Mouse (Mus musculus): Measurements from ENCODE around the gene Fcrls. TPM values are rescaled to one million over a fixed set of nuclear protein-coding genes. Genes with fewer than 3 reads are reported as not detected.

The Fcrls gene
- polyA plus RNA-seq, 1 experiment from 2014 or later, result 4.1 TPM

GRCm38 (mm10) chr3:87240909-87241308 lies 22.6 kb downstream of the Fcrls start:
- H3K4me1 ChIP-seq (ENCODE audit: control insufficient read depth, insufficient read depth, low read length), result no peaks in the 10 kb centered on the region
- H3K4me3 ChIP-seq (ENCODE audit: low read length), result no peak overlapping the region
- no peak overlapping the region for H3K4me2 ChIP-seq (replicated peaks; ENCODE audit: low read depth, low read length)
- no peak for ATAC-seq (ENCODE audit: low FRiP score, low TSS enrichment)
- no peak overlapping the region for H3K9ac ChIP-seq (ENCODE audit: low read depth, low read length)
- H3K27ac ChIP-seq (ENCODE audit: low read depth, low read length), result no peak overlapping the region
- H3K27me3 ChIP-seq (ENCODE audit: control insufficient read depth, insufficient read depth, low read length), result no peaks in the 10 kb centered on the region
- H3K36me3 ChIP-seq (ENCODE audit: control insufficient read depth, insufficient read depth, low read length), result no peaks in the 10 kb centered on the region
- 81% methylated on average over 4 of the region's 4 CpGs for WGBS
- H3K9me3 ChIP-seq (ENCODE audit: control insufficient read depth, low read length), result no peaks in the 10 kb centered on the region

DNA sequence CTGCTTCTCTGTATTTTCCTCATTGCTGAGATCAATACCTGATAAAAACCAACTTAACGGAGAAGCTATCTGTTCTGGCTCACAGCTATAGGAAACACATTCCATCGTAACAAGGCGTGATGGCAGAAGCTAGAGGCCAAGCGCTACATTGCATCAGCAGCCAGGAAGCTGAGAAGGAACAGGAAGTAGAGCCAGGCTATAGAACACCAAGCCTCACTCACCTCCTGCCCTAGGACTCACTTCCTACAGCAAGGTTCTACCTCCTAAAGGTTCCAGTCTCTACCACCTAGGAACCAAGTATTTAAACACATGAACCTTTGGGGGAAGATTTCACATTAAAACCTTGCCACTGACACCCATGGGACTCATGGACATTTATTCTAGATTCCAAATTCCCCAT lies 39.9 kb downstream of the Fcrls start:
- Histone ChIP-seq H3K4me1 (ENCODE audit: control insufficient read depth, insufficient read depth, low read length) (no peaks in the 10 kb centered on the region), H3K9me3 (ENCODE audit: control insufficient read depth, low read length) (no peaks in the 10 kb centered on the region), H3K36me3 (ENCODE audit: control insufficient read depth, insufficient read depth, low read length) (no peaks in the 10 kb centered on the region), H3K27ac (ENCODE audit: low read depth, low read length) (no peak overlapping the region), H3K4me3 (ENCODE audit: low read length) (no peak overlapping the region), H3K27me3 (ENCODE audit: control insufficient read depth, insufficient read depth, low read length) (no peaks in the 10 kb centered on the region), H3K4me2 (replicated peaks; ENCODE audit: low read depth, low read length) (no peak overlapping the region), H3K9ac (ENCODE audit: low read depth, low read length) (no peak overlapping the region)
- ATAC-seq (ENCODE audit: low FRiP score, low TSS enrichment), result no peak
- WGBS, result 74% methylated on average over 4 of the region's 4 CpGs

DNA sequence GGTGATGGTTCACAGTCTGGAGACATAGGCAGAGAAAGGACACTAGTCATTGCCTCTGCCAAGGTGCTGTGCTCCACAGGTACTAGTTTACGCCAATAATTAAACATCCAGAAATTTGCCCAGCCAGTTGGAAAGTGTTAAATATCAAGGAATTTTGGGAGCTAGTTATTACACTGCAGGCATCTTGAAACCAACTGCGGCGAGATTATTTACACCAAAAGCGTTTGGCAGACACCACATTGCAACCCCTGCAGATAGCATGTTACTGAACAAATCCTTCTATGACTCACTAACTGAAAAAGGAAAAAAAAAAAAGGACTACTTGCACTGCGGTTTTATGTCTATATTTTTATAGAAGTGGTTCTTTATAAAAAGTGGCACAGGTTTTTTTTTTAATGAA lies 41.2 kb downstream of the Fcrls start:
- Histone ChIP-seq H3K27ac (ENCODE audit: low read depth, low read length) (no peak overlapping the region), H3K9me3 (ENCODE audit: control insufficient read depth, low read length) (no peaks in the 10 kb centered on the region), H3K4me1 (ENCODE audit: control insufficient read depth, insufficient read depth, low read length) (no peaks in the 10 kb centered on the region), H3K4me2 (replicated peaks; ENCODE audit: low read depth, low read length) (no peak overlapping the region), H3K36me3 (ENCODE audit: control insufficient read depth, insufficient read depth, low read length) (no peaks in the 10 kb centered on the region), H3K9ac (ENCODE audit: low read depth, low read length) (no peak overlapping the region), H3K4me3 (ENCODE audit: low read length) (no peak overlapping the region), H3K27me3 (ENCODE audit: control insufficient read depth, insufficient read depth, low read length) (no peaks in the 10 kb centered on the region)
- 91% methylated on average over 5 of the region's 5 CpGs for WGBS
- ATAC-seq (ENCODE audit: low FRiP score, low TSS enrichment), result no peak

DNA sequence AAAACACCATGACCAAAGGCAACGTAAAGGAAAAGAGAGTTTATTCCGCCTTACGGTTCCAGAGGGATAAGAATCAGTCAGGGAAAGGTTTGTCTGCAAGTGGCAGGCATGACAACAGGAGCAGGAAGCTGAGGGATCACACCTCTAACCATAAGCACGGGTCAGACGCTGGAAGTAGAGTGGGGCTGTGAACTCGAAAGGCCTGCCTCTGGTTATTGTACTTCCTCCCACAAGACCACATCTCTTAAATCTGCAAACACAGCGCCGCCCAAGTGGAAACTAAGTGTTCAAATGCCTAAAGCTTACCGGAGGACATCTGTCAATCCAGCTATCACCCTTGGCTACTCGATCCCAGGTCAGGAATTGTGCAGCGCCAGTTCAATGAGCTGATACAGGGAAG lies 48.4 kb downstream of the Fcrls start:
- H3K27ac ChIP-seq (ENCODE audit: low read depth, low read length), result no peak overlapping the region
- H3K4me2 ChIP-seq (replicated peaks; ENCODE audit: low read depth, low read length), result no peak overlapping the region
- no peak overlapping the region for H3K4me3 ChIP-seq (ENCODE audit: low read length)
- no peaks in the 10 kb centered on the region for H3K36me3 ChIP-seq (ENCODE audit: control insufficient read depth, insufficient read depth, low read length)
- 67% methylated on average over 11 of the region's 11 CpGs for WGBS
- no peaks in the 10 kb centered on the region for H3K4me1 ChIP-seq (ENCODE audit: control insufficient read depth, insufficient read depth, low read length)
- no peak overlapping the region for H3K9ac ChIP-seq (ENCODE audit: low read depth, low read length)
- no peaks in the 10 kb centered on the region for H3K9me3 ChIP-seq (ENCODE audit: control insufficient read depth, low read length)
- ATAC-seq (ENCODE audit: low FRiP score, low TSS enrichment), result no peak
- no peaks in the 10 kb centered on the region for H3K27me3 ChIP-seq (ENCODE audit: control insufficient read depth, insufficient read depth, low read length)

DNA sequence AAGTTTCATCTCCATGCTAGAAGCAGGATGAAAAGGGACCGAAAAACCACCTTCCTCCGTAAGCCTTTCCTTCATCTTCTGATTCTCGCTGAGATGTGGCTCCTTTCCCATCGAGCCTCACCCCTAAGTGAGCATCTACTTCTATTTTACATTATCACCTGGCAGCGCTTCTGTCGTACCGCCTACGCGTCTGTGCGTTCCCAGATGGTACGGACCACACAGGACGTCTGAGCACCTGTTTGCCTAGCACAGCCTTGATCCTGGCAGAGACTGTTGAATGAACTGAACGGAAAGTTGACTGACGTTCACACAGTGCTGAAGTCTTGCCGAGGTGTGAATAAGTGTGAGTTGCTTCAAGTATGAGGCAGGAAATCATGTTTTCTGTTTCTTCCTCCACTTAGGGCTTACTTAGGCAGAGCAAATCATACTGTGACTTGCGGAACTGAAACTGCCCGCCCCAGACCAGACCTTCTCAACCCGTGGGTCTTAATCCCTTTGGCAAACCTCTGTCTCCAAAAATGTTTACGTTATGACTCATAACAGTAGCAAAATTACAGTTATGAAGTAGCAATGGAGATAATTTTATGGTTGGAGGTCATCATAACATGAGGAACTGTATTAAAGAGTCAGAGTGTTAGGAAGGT lies 49.2 kb downstream of the Fcrls start:
- Histone ChIP-seq H3K27me3 (ENCODE audit: control insufficient read depth, insufficient read depth, low read length) (no peaks in the 10 kb centered on the region), H3K9me3 (ENCODE audit: control insufficient read depth, low read length) (no peaks in the 10 kb centered on the region), H3K4me3 (ENCODE audit: low read length) (no peak overlapping the region), H3K4me1 (ENCODE audit: control insufficient read depth, insufficient read depth, low read length) (no peaks in the 10 kb centered on the region), H3K4me2 (replicated peaks; ENCODE audit: low read depth, low read length) (no peak overlapping the region), H3K27ac (ENCODE audit: low read depth, low read length) (no peak overlapping the region), H3K9ac (ENCODE audit: low read depth, low read length) (no peak overlapping the region), H3K36me3 (ENCODE audit: control insufficient read depth, insufficient read depth, low read length) (no peaks in the 10 kb centered on the region)
- 91% methylated on average over 19 of the region's 19 CpGs for WGBS
- ATAC-seq (ENCODE audit: low FRiP score, low TSS enrichment), result no peak

- ATAC-seq (ENCODE audit: low FRiP score, low TSS enrichment), result no peak
- H3K36me3 ChIP-seq (ENCODE audit: control insufficient read depth, insufficient read depth, low read length), result no peaks in the 10 kb centered on the region
- H3K4me2 ChIP-seq (replicated peaks; ENCODE audit: low read depth, low read length), result no peak overlapping the region
- H3K9me3 ChIP-seq (ENCODE audit: control insufficient read depth, low read length), result no peaks in the 10 kb centered on the region
- no peak overlapping the region for H3K4me3 ChIP-seq (ENCODE audit: low read length)
- H3K27ac ChIP-seq (ENCODE audit: low read depth, low read length), result no peak overlapping the region
- WGBS, result 76% methylated on average over 5 of the region's 5 CpGs
- H3K9ac ChIP-seq (ENCODE audit: low read depth, low read length), result no peak overlapping the region
- H3K4me1 ChIP-seq (ENCODE audit: control insufficient read depth, insufficient read depth, low read length), result no peaks in the 10 kb centered on the region
- H3K27me3 ChIP-seq (ENCODE audit: control insufficient read depth, insufficient read depth, low read length), result no peaks in the 10 kb centered on the region
Measured at GRCm38 (mm10) chr3:87206336-87207075, 57.0 kb downstream of the Fcrls start.

Other genes starting within 250 kb of the Fcrls start
- gene Kirrel, start 89.0 kb downstream of the Fcrls start, polyA plus RNA-seq (2014; fragmentation: Nextera tagmentation; extraction: Ambion mirVana), result 11.1 and 14.2 TPM in 2 replicates
- 0.09 TPM in 1 of 2 replicates, not detected in the other for gene Cd5l, start 94.1 kb upstream of the Fcrls start, polyA plus RNA-seq (2014; fragmentation: Nextera tagmentation; extraction: Ambion mirVana)
- gene Fcrl1, start 112.6 kb upstream of the Fcrls start, polyA plus RNA-seq (2014; fragmentation: Nextera tagmentation; extraction: Ambion mirVana), result 0.20 and 0.54 TPM in 2 replicates
- gene Fcrl5, start 172.0 kb upstream of the Fcrls start, polyA plus RNA-seq (2014; fragmentation: Nextera tagmentation; extraction: Ambion mirVana), result not detected in 2 replicates